Mouse (Mus musculus): ENCODE results near the gene Ap1m2. TPM values are rescaled to one million over a fixed set of nuclear protein-coding genes. Genes with fewer than 3 reads are reported as not detected.
A peak's percentile ranks its signal among the peaks of the same experiment; 100 is the strongest.

Gene Ap1m2
- polyA plus RNA-seq, 1 experiment from 2014 or later = 77.7 TPM

DNA sequence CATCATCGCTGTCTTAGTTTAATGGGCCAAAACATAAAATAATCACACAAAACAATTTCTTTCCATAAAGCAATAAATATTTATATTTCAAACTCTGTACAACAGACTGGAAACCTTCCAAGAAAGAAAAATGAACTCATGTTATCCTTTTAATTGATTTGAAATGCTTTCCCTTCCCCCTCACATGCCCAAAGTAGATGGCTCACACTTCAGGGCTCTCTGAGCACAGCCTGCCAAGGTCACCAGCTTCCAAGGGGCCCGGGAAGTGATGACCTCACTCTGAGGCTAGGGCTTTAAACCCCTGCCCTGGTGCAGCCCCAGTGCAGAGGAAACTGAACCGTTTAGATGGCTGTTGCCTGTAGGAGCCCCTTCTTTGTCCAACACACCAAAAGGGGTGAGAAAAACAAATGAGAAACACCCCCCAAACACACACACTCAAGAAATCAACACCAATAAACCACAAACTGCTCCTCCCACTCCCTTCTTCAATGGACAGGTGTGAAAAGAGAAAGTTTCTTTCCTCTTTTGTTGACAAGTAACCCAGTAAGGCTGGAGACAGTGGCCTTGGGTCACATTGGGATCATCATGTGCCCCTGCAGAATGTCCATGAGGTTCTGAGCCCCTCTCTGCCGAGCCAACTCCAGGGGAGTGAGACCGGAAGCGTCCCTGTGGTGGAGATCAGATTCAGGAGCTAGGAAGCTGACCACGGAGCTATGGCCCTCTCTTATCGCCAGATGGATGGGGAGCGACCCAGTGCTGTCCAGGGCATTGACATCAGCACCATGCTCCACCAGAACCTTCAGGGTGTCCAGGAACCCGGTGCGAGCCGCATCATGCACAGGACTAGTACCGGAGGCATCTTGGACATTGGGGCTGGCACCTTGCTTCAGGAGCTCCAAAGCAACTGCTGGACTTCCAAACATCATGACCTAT lies 23.5 kb downstream of the Ap1m2 start:
- peak overlapping the region; percentile 73 for H3K4me2 ChIP-seq (ENCODE audit: low read depth, low read length)
- peaks cover 27% of the 10 kb centered on the region for H3K4me1 ChIP-seq (ENCODE audit: control insufficient read depth, insufficient read depth, low read length)
- H3K36me3 ChIP-seq (ENCODE audit: control insufficient read depth, insufficient read depth, low read length) = peaks cover 4% of the 10 kb centered on the region; the same call in 1 of the 2 replicates
- peak overlapping the region; percentile 61 for H3K9ac ChIP-seq (ENCODE audit: low read length)
- H3K4me3 ChIP-seq (replicated peaks; ENCODE audit: low read length) = peak overlapping the region; percentile 77
- peak overlapping the region; percentile 89 for H3K27ac ChIP-seq (ENCODE audit: low read length)
- H3K9me3 ChIP-seq (replicated peaks; ENCODE audit: control insufficient read depth, low read length) = no peaks in the 10 kb centered on the region
- H3K27me3 ChIP-seq (ENCODE audit: control insufficient read depth, insufficient read depth, low read length) = no peaks in the 10 kb centered on the region
- ATAC-seq (ENCODE audit: insufficient read depth, low FRiP score) = no peak
- 68% methylated on average over 13 of the region's 13 CpGs for WGBS

DNA sequence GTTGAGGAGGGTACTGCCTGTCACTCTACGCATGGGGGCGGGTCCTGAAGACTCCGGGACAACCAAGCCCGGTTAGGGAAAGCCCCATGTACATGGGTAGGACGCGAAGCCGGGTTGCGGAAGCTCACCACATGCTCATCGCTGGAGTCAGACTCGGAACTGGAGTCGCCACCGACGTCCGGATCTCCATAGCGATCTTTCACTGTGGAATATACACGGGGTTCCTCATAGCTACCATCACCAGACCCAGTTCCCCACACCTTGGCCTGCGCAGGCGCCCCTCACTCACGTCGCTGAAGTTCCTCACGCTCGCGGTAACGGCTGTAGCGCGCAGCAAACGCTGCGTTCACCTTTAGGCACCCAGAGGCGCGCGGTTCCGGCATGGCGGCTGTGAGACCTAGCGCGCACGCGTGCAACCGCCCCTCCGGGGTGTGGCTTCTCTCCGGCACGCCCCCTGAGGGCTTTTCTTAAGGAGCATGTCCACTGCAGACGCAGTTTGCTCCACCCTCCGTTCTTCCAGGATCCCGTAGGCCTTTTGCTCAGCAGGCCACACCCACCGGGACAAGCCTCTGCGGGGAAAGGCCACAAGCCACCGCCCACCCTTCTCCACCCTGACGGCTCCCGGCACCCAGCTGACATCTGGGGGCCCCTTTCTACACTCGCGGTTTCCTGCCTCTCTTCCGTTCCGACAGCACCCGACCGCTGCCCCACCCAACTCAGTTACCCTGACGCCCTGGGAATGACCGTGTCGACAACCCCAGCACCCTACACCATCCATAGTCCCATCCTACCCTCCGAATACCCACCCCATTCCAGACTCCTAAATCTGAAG lies 24.4 kb downstream of the Ap1m2 start, which contains the start of gene Kri1:
Gene Kri1 (minus strand): TSS at position 399 of the 832 bp plus-strand sequence.
- no peaks in the 10 kb centered on the region for H3K9me3 ChIP-seq (replicated peaks; ENCODE audit: control insufficient read depth, low read length)
- WGBS = under 1% methylated on average over 59 of the region's 59 CpGs

DNA sequence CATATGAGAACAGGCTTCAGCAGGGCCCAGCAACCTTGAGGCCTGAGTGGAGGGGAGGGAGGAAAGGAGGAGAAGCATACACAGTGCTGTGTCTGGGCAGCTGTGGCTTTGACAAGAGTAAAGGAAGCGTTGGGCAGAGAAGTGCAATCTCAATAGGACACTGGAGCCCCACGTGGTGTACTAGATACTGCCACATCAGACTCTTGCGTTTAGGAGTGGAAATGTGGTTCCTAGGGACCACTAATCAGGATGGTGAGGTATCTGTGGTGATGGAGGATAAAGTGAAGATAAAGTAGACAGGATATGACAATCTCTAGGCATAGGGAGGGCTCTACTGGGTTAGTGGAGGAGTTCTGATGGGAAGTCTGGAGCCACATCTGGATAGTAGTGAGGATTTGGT lies 25.4 kb downstream of the Ap1m2 start:
- Histone ChIP-seq H3K27me3 (ENCODE audit: control insufficient read depth, insufficient read depth, low read length) (no peaks in the 10 kb centered on the region), H3K4me1 (ENCODE audit: control insufficient read depth, insufficient read depth, low read length) (peaks cover 27% of the 10 kb centered on the region), H3K4me3 (replicated peaks; ENCODE audit: low read length) (peak overlapping the region; percentile 77), H3K9me3 (replicated peaks; ENCODE audit: control insufficient read depth, low read length) (no peaks in the 10 kb centered on the region), H3K27ac (ENCODE audit: low read length) (no peak overlapping the region), H3K4me2 (ENCODE audit: low read depth, low read length) (peak overlapping the region; percentile 58), H3K36me3 (ENCODE audit: control insufficient read depth, insufficient read depth, low read length) (peaks cover 5% of the 10 kb centered on the region; the same call in 1 of the 2 replicates), H3K9ac (ENCODE audit: low read length) (peak overlapping the region; percentile 80)
- WGBS = 61% methylated on average over 3 of the region's 3 CpGs
- ATAC-seq (ENCODE audit: insufficient read depth, low FRiP score) = no peak

More for the DNA sequence above, 24.4 kb downstream of the Ap1m2 start, which contains the start of gene Kri1:
- Histone ChIP-seq H3K4me3 (replicated peaks; ENCODE audit: low read length) (peak within 1 kb of the TSS; percentile 77), H3K27ac (ENCODE audit: low read length) (peak within 1 kb of the TSS; percentile 90), H3K27me3 (ENCODE audit: control insufficient read depth, insufficient read depth, low read length) (no peaks in the 10 kb centered on the region), H3K4me1 (ENCODE audit: control insufficient read depth, insufficient read depth, low read length) (peaks cover 27% of the 10 kb centered on the region), H3K4me2 (ENCODE audit: low read depth, low read length) (peak within 1 kb of the TSS; percentile 73), H3K36me3 (ENCODE audit: control insufficient read depth, insufficient read depth, low read length) (peaks cover 5% of the 10 kb centered on the region; the same call in 1 of the 2 replicates), H3K9ac (ENCODE audit: low read length) (peak within 1 kb of the TSS; percentile 80)
- ATAC-seq (ENCODE audit: insufficient read depth, low FRiP score) = peak; percentile 82

DNA sequence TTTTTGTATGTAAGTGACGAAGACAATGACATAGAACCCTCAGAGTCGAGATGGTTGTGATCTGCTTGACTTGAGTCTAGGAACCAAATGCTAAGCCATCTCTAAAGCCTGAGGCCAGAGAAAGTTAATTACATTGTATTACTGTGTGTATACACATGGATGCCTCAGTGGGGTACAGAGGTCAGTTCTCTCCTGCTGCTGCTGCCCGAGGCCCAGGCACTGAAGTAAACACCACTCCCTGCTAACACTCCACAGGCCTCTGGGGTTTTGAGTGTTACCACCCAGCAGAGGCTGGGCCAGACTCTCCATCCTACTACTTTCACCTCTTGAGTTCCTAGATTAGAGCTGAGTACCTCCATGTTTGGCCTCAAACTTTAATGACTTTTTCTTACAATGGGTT lies 28.1 kb downstream of the Ap1m2 start:
- no peak overlapping the region for H3K27ac ChIP-seq (ENCODE audit: low read length)
- H3K9me3 ChIP-seq (replicated peaks; ENCODE audit: control insufficient read depth, low read length) = no peaks in the 10 kb centered on the region
- H3K36me3 ChIP-seq (ENCODE audit: control insufficient read depth, insufficient read depth, low read length) = peaks cover 17% of the 10 kb centered on the region
- H3K4me3 ChIP-seq (replicated peaks; ENCODE audit: low read length) = no peak overlapping the region
- no peak overlapping the region for H3K4me2 ChIP-seq (ENCODE audit: low read depth, low read length)
- H3K4me1 ChIP-seq (ENCODE audit: control insufficient read depth, insufficient read depth, low read length) = peaks cover 17% of the 10 kb centered on the region
- 79% methylated on average over 3 of the region's 3 CpGs for WGBS
- no peak overlapping the region for H3K9ac ChIP-seq (ENCODE audit: low read length)
- ATAC-seq (ENCODE audit: insufficient read depth, low FRiP score) = no peak
- no peaks in the 10 kb centered on the region for H3K27me3 ChIP-seq (ENCODE audit: control insufficient read depth, insufficient read depth, low read length)

DNA sequence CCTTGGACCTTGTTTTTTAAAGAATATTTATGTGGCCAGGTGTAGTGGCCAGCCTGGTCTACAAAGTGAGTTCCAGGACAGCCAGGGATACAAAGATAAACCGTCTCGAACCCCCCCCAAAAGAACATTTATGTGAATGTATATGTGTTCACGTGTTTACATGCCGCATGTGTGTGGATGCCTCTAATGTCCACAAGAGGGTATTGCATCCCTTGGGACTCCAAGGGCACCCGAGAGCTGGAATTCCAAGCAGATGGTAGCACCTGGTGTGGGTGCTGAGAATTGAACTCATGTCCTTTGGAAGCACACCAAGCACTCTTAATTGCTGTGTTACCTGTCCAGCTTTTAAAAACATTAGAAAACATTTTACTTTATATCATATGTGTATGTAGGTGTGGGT lies 28.5 kb downstream of the Ap1m2 start:
- no peak overlapping the region for H3K9ac ChIP-seq (ENCODE audit: low read length)
- H3K4me3 ChIP-seq (replicated peaks; ENCODE audit: low read length) = no peak overlapping the region
- peaks cover 18% of the 10 kb centered on the region for H3K36me3 ChIP-seq (ENCODE audit: control insufficient read depth, insufficient read depth, low read length)
- no peaks in the 10 kb centered on the region for H3K27me3 ChIP-seq (ENCODE audit: control insufficient read depth, insufficient read depth, low read length)
- 89% methylated on average over 5 of the region's 5 CpGs for WGBS
- no peak overlapping the region for H3K4me2 ChIP-seq (ENCODE audit: low read depth, low read length)
- peaks cover 14% of the 10 kb centered on the region for H3K4me1 ChIP-seq (ENCODE audit: control insufficient read depth, insufficient read depth, low read length)
- ATAC-seq (ENCODE audit: insufficient read depth, low FRiP score) = no peak
- H3K9me3 ChIP-seq (replicated peaks; ENCODE audit: control insufficient read depth, low read length) = no peaks in the 10 kb centered on the region
- no peak overlapping the region for H3K27ac ChIP-seq (ENCODE audit: low read length)

DNA sequence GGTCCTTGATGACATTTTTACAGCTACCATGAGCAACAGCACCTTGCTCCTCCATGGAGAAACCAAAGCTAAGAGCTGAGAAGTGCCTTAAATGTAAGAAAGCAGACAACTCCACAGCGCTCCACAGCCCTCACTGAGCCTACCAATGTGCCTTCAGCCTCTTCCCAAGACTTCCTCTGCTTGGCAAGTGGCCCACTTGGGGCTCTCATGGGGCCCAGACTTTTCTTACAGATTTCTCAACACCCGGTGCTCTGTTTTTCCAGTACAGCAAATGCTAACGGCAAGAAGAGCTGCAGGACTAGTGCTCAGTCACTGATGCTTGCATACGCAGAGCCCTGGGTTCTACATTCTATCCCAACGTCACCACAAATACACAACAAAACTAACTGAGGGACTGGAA lies 34.4 kb downstream of the Ap1m2 start:
- no peak for ATAC-seq (ENCODE audit: insufficient read depth, low FRiP score)
- 89% methylated on average over 5 of the region's 5 CpGs for WGBS
- Histone ChIP-seq H3K4me2 (ENCODE audit: low read depth, low read length) (no peak overlapping the region), H3K36me3 (ENCODE audit: control insufficient read depth, insufficient read depth, low read length) (peaks cover 44% of the 10 kb centered on the region), H3K4me3 (replicated peaks; ENCODE audit: low read length) (no peak overlapping the region), H3K4me1 (ENCODE audit: control insufficient read depth, insufficient read depth, low read length) (no peaks in the 10 kb centered on the region), H3K9me3 (replicated peaks; ENCODE audit: control insufficient read depth, low read length) (no peaks in the 10 kb centered on the region), H3K9ac (ENCODE audit: low read length) (no peak overlapping the region), H3K27me3 (ENCODE audit: control insufficient read depth, insufficient read depth, low read length) (no peaks in the 10 kb centered on the region), H3K27ac (ENCODE audit: low read length) (no peak overlapping the region)

DNA sequence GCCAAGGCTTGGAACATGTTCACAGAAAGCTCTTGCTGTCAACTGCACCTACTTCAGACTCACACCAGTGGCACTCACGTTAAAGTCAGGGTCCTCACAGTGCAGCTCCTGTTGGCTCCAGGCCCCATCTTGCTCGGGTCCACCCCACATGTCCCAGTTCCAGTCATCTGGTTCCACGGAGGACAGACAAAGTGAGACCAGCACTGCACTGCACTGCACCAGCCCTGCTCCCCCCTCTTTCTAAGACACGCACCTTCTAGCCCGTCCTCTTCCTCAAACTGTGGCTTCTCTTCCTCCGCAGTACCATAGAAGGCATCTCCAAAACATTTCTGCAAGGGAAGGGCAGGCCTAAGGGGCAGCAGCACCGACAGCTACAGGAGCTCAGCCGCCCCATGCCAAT lies 35.8 kb downstream of the Ap1m2 start:
- Histone ChIP-seq H3K9me3 (replicated peaks; ENCODE audit: control insufficient read depth, low read length) (no peaks in the 10 kb centered on the region), H3K4me2 (ENCODE audit: low read depth, low read length) (no peak overlapping the region), H3K4me3 (replicated peaks; ENCODE audit: low read length) (no peak overlapping the region), H3K27ac (ENCODE audit: low read length) (no peak overlapping the region), H3K27me3 (ENCODE audit: control insufficient read depth, insufficient read depth, low read length) (no peaks in the 10 kb centered on the region), H3K9ac (ENCODE audit: low read length) (no peak overlapping the region), H3K4me1 (ENCODE audit: control insufficient read depth, insufficient read depth, low read length) (no peaks in the 10 kb centered on the region), H3K36me3 (ENCODE audit: control insufficient read depth, insufficient read depth, low read length) (peaks cover 47% of the 10 kb centered on the region)
- WGBS = 91% methylated on average over 8 of the region's 8 CpGs
- no peak; the same call in 1 of the 2 replicates for ATAC-seq (ENCODE audit: insufficient read depth, low FRiP score)

DNA sequence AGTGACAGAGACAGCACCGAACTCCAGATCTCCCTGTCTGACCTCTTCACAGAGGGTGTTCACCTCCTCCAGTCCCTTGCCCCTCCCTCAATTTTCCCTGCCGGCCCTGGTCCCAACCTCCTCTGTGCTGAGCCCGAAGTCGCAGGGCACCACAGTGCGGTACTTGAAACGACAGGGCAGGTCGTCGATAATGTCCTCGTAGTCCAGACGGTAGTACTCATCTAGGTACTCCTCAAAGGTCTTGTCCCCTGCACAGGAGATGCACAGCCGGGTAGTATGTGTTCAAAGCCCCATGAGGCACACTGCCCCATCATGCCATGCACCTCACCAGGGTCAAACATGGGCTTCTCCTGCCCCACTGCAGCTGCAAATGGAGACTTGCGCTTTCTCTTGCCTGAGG lies 36.4 kb downstream of the Ap1m2 start:
- WGBS = 86% methylated on average over 12 of the region's 12 CpGs
- no peak overlapping the region for H3K9ac ChIP-seq (ENCODE audit: low read length)
- H3K36me3 ChIP-seq (ENCODE audit: control insufficient read depth, insufficient read depth, low read length) = peaks cover 46% of the 10 kb centered on the region
- H3K9me3 ChIP-seq (replicated peaks; ENCODE audit: control insufficient read depth, low read length) = no peaks in the 10 kb centered on the region
- no peaks in the 10 kb centered on the region for H3K27me3 ChIP-seq (ENCODE audit: control insufficient read depth, insufficient read depth, low read length)
- no peaks in the 10 kb centered on the region for H3K4me1 ChIP-seq (ENCODE audit: control insufficient read depth, insufficient read depth, low read length)
- no peak for ATAC-seq (ENCODE audit: insufficient read depth, low FRiP score)
- no peak overlapping the region for H3K4me3 ChIP-seq (replicated peaks; ENCODE audit: low read length)
- H3K27ac ChIP-seq (ENCODE audit: low read length) = no peak overlapping the region
- no peak overlapping the region for H3K4me2 ChIP-seq (ENCODE audit: low read depth, low read length)

All from stomach, embryonic 16.5 days (tissue).